Mouse (Mus musculus): ENCODE data around the gene Fosb. TPM values are rescaled to one million over a fixed set of nuclear protein-coding genes. Genes with fewer than 3 reads are reported as not detected.

Gene Fosb
- polyA plus RNA-seq, 1 experiment from 2014 or later = 0.23 TPM

DNA sequence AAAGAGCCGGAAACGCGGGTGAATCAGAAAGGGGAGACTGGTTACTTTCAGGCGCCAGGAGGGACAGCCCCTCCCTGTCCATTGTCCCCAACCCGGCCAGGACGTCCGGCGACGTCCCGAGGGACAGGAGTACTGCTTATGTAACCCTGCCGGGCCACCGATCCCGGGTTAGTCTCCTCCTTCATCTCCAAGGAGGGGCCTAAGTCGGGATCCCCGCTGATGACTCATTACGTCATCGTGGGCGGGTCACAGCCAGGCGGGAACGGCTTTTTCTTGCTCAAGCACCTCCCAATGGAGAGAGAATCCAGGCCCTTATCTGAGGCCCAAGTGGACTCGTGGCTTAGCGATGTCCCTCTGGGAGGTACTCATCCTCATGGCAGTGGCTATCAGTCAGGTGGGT, 17.3 kb upstream of the Fosb start:
- Histone ChIP-seq H3K36me3 (no peaks in the 10 kb centered on the region), H3K4me3 (peak overlapping the region; percentile 42), H3K27ac (peak overlapping the region; percentile 48; the same call in 1 of the 2 replicates), H3K27me3 (peaks cover 16% of the 10 kb centered on the region; the same call in 1 of the 2 replicates), H3K4me1 (peaks cover 20% of the 10 kb centered on the region), H3K9ac (peak overlapping the region; percentile 57), H3K9me3 (no peaks in the 10 kb centered on the region), H3K4me2 (replicated peaks) (peak overlapping the region; percentile 71)
- WGBS = 1% methylated on average over 22 of the region's 22 CpGs
- ATAC-seq (ENCODE audit: low FRiP score, low read depth) = peak; percentile 60; the same call in 1 of the 2 replicates

DNA sequence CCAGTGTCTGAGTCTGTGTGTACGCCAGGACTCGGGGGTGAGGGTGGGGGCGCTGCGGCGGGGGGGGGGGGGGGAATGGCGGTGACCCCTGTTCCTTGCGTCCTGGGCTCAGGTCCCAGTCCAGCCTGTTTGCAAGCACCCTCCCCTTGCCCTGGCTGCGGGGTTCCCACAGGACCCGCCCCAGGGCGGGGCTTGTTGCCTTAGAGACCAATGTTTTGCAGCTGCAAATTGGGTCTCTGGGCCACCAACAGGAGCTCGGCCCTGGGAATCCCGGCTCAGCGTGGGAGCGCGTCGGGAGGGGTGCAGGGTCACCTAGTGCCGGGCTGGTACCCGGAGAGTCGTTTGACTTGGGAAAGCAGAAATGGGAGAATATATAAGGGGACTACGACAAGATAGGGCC, 16.5 kb upstream of the Fosb start:
- peak overlapping the region; percentile 48; the same call in 1 of the 2 replicates for H3K27ac ChIP-seq
- peaks cover 20% of the 10 kb centered on the region for H3K4me1 ChIP-seq
- H3K4me3 ChIP-seq = peak overlapping the region; percentile 42
- peak; percentile 53; the same call in 1 of the 2 replicates for ATAC-seq (ENCODE audit: low FRiP score, low read depth)
- H3K9me3 ChIP-seq = no peaks in the 10 kb centered on the region
- no peaks in the 10 kb centered on the region for H3K36me3 ChIP-seq
- H3K4me2 ChIP-seq (replicated peaks) = peak overlapping the region; percentile 71
- H3K9ac ChIP-seq = peak overlapping the region; percentile 57; the same call in 1 of the 2 replicates
- under 1% methylated on average over 20 of the region's 20 CpGs for WGBS
- peaks cover 16% of the 10 kb centered on the region for H3K27me3 ChIP-seq

DNA sequence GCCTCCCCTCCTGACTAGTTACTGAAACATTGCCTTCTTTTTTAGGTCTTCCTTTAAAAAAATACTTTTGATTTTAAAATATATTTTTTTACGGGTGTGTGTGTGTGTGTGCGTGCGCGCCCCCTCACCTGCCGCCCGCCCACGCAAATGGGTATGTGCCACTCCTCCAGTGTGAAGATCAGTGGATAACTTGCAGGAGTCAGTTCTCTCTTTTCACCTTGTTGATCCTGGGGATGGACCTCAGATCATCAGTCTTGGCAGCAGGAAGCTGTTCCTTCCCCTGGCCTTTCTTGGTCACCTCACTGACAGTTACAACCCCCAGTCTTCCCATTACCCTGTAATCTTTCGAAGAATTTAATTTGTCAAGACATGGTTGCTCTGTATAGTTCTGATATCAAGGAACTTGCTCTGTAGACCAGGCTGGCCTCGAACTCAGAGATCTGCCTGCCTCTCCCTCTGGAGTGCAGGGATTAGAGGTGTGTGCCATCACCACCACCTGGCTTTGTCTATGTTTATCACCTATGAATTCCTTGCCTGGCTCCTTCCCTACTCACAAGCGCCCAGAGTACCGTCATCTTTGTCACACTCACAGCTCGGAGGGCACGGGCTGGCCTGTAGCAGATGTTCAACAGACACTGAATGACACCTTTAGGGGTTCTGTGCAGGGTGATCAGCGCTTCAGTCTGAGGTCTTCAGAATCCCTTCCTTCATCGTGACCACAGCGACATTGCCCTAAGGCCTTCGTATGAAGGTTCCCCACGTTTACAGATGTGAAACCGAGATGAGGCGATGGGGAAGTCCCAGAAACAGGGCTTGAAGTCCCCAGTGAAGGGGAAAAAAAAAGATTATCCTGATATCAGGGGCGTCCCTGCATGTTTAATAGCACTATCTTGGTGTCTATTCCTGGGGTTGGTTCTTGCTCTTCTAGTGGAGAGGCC, 15.7 kb upstream of the Fosb start:
- Histone ChIP-seq H3K27ac (no peak overlapping the region), H3K4me3 (no peak overlapping the region), H3K9ac (no peak overlapping the region), H3K36me3 (no peaks in the 10 kb centered on the region), H3K4me1 (peaks cover 21% of the 10 kb centered on the region), H3K4me2 (replicated peaks) (peak overlapping the region; percentile 71), H3K27me3 (peaks cover 24% of the 10 kb centered on the region), H3K9me3 (no peaks in the 10 kb centered on the region)
- WGBS = 67% methylated on average over 21 of the region's 21 CpGs
- no peak for ATAC-seq (ENCODE audit: low FRiP score, low read depth)

DNA sequence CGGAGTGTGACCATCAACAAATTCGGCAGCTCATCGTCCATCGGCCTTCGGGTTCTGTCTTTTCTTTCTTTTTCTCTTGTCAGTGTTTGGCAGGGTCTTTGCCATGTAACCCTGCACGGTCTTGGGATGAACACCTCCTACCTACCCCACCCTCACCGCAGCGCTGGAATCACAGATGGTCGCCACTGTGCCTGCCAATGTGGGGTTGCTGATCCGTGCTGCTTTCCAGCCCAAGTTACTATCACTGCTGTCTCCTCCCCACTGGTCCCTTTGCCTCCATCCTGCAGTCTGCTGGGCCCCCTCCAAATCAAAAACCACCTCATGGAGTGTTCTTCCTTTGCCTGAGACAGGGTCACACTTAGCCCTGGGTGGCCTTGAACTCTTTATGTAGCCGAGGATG, 14.4 kb upstream of the Fosb start:
- Histone ChIP-seq H3K27ac (no peak overlapping the region), H3K27me3 (peaks cover 27% of the 10 kb centered on the region), H3K9ac (0 out of 2 replicates have a peak overlapping the region, but pooled peaks have one; percentile 9), H3K9me3 (no peaks in the 10 kb centered on the region), H3K4me1 (peaks cover 30% of the 10 kb centered on the region), H3K4me2 (replicated peaks) (no peak overlapping the region), H3K4me3 (no peak overlapping the region), H3K36me3 (no peaks in the 10 kb centered on the region)
- no peak for ATAC-seq (ENCODE audit: low FRiP score, low read depth)
- 85% methylated on average over 11 of the region's 11 CpGs for WGBS

DNA sequence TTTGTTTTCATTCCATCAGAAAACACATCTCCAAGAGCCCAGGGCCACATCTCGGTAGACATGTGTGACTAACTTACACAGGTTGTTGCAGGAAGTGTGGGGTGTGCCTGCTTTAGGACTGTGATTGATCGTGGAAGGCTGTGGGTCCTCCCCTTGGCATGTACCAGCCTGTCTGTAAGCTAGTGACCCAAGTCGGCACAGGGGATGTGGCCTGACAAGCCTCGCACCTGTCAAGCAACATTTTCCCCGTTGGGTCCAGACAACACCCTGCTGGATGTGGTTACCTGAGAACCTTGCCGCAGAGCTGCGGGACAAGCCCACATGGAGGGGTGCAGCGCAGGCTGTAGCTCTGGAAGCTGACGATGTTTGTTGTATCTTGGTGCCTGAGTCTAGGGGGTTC, 12.6 kb upstream of the Fosb start:
- ATAC-seq (ENCODE audit: low FRiP score, low read depth) = no peak
- WGBS = 40% methylated on average over 9 of the region's 9 CpGs
- H3K27ac ChIP-seq = no peak overlapping the region

DNA sequence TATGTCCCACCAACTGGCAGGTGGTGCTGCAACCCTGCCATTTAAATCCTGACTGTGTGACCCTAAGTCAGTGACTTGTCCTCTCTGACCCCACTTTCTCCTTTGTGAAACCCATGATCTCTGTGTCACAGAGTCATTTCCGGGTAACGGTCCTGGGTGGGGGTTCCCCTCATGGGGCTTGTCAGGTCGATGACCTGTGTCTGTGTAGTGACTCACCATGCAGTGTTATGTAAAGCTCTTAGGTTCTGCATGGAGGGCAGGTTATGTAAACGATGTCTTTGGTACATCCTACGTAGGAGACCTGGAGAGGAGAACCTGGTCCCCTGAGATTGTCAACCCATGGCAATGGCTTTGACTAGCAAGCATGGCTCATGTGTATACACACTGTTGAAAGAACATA, 11.6 kb upstream of the Fosb start:
- Histone ChIP-seq H3K27ac (no peak overlapping the region), H3K27me3 (peaks cover 54% of the 10 kb centered on the region), H3K4me1 (peaks cover 15% of the 10 kb centered on the region), H3K9ac (no peak overlapping the region), H3K4me2 (replicated peaks) (no peak overlapping the region), H3K4me3 (no peak overlapping the region), H3K36me3 (no peaks in the 10 kb centered on the region), H3K9me3 (no peaks in the 10 kb centered on the region)
- no peak for ATAC-seq (ENCODE audit: low FRiP score, low read depth)
- WGBS = 65% methylated on average over 5 of the region's 5 CpGs

More for the DNA sequence above, 12.6 kb upstream of the Fosb start:
- Histone ChIP-seq H3K9me3 (no peaks in the 10 kb centered on the region), H3K9ac (no peak overlapping the region), H3K27me3 (peaks cover 44% of the 10 kb centered on the region), H3K4me3 (no peak overlapping the region), H3K4me1 (peaks cover 26% of the 10 kb centered on the region), H3K4me2 (replicated peaks) (no peak overlapping the region), H3K36me3 (no peaks in the 10 kb centered on the region)

DNA sequence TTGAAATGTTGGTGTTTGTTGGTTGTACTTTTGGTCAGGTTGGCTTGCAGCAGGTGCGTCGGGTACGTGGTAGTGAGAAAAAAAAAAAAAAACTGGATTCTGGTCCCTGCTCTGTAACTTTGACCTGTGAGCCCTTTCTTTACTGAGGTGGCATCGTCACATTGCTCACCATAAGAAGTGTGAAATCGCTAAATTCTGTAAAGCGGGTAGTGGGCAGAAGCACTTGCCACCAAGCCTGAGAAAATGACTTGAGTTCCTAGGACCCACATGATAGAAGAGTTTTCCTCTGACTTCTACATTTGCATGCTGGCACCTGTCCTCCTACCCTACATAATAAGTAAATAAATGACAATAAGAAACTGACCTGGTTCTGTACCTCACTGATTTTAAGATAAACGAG, 10.8 kb upstream of the Fosb start:
- peaks cover 63% of the 10 kb centered on the region for H3K27me3 ChIP-seq
- no peak overlapping the region for H3K27ac ChIP-seq
- no peak overlapping the region for H3K9ac ChIP-seq
- H3K4me2 ChIP-seq (replicated peaks) = peak overlapping the region; percentile 74
- H3K4me3 ChIP-seq = peak overlapping the region; percentile 49; the same call in 1 of the 2 replicates
- no peaks in the 10 kb centered on the region for H3K36me3 ChIP-seq
- ATAC-seq (ENCODE audit: low FRiP score, low read depth) = no peak
- 36% methylated on average over 7 of the region's 7 CpGs for WGBS
- peaks cover 10% of the 10 kb centered on the region for H3K4me1 ChIP-seq
- H3K9me3 ChIP-seq = no peaks in the 10 kb centered on the region

DNA sequence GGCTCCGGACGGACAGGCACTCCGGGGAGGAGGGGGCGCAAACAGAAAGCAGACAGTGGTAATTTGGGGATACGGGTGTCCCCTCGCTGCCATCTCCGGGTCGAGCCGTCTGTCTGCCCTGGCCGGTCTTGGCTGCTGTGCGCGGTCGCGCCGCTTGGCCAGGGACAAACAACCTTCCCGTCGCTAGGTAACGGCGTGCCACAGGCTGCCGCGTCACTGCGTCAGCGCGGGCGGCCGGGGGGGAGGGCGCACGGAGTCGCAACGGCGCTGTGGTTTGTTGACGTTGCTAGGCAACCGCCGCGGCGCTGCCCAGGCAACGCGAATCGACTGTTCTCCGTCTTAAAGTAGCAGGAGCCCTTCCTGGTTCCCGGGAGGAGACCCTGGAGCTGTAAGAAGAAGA, 10.1 kb upstream of the Fosb start:
- WGBS = under 1% methylated on average over 40 of the region's 41 CpGs
- Histone ChIP-seq H3K4me3 (peak overlapping the region; percentile 49), H3K9ac (peak overlapping the region; percentile 62), H3K36me3 (no peaks in the 10 kb centered on the region), H3K27ac (no peak overlapping the region; the same call in 1 of the 2 replicates), H3K9me3 (no peaks in the 10 kb centered on the region), H3K4me2 (replicated peaks) (peak overlapping the region; percentile 74), H3K4me1 (peaks cover 10% of the 10 kb centered on the region), H3K27me3 (peaks cover 68% of the 10 kb centered on the region)
- ATAC-seq (ENCODE audit: low FRiP score, low read depth) = peak; percentile 95

DNA sequence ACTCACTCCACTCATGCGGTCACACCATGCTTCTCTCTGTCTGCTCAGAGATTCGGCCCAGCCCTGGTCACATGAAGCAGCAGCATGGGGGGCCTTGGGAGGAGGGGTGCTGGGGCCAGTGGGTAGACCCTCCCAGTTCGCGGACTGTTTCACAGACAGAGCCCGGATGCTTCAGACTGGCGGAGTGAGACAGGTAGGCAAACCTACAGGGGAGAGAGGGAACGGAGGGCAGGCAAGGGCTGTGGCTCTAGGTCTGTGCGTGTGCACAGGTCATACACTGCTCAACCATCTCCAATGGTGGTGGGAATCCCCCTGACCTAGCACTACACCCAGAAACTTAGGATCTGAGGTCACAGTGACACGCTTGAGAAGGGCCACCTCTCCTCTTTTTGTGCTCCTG, 9.6 kb upstream of the Fosb start:
- 19% methylated on average over 9 of the region's 9 CpGs for WGBS
- no peak overlapping the region; the same call in 1 of the 2 replicates for H3K27ac ChIP-seq
- H3K4me3 ChIP-seq = peak overlapping the region; percentile 49

DNA sequence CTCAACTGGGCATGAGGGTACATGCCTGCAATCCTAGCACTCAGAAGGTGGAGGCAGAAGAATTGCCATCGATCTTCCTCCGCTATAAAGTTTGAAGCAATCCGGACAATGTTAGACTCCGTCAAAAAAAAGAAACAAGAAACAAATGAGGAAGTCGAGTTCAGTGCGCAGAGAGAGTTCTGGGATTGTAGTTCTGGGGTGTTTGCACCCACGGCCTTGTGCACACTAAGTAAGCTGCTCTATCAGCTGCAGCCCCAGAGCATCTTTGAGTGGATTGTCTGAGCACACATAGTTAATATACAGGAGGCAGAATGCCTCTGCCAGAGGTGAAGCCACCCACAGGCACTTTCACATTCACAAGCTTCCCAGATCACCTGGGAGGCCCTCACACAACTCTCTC, 8.8 kb upstream of the Fosb start:
- Histone ChIP-seq H3K9ac (no peak overlapping the region), H3K27me3 (peaks cover 70% of the 10 kb centered on the region), H3K4me2 (replicated peaks) (no peak overlapping the region), H3K9me3 (no peaks in the 10 kb centered on the region), H3K36me3 (no peaks in the 10 kb centered on the region), H3K27ac (no peak overlapping the region), H3K4me1 (peaks cover 10% of the 10 kb centered on the region), H3K4me3 (no peak overlapping the region)
- ATAC-seq (ENCODE audit: low FRiP score, low read depth) = no peak
- WGBS = 75% methylated on average over 7 of the region's 7 CpGs

More for the DNA sequence above, 9.6 kb upstream of the Fosb start:
- ATAC-seq (ENCODE audit: low FRiP score, low read depth) = peak; percentile 57
- H3K9me3 ChIP-seq = no peaks in the 10 kb centered on the region
- H3K4me1 ChIP-seq = peaks cover 10% of the 10 kb centered on the region
- H3K9ac ChIP-seq = peak overlapping the region; percentile 62
- peaks cover 72% of the 10 kb centered on the region for H3K27me3 ChIP-seq
- H3K36me3 ChIP-seq = no peaks in the 10 kb centered on the region
- H3K4me2 ChIP-seq (replicated peaks) = peak overlapping the region; percentile 74

DNA sequence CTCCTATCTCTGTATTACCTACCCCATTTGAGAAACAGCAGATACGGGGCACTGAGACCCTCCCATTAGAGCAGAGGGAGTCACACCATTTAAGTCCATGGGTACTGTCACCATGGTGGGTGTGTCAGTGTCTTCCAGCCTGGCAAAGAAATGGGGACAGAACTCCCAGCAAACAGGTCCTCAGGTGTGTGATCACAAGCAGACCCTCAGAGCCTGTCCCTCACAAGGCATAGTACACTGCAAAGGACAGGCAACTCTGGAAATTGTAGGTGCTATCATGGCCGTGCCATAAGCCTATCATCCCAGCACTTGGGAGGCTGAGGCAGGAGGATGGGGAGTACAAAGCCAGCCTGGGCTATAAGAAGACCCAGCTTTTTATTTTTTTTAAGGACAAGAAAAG, 8.3 kb upstream of the Fosb start:
- WGBS = 62% methylated on average over 2 of the region's 2 CpGs
- Histone ChIP-seq H3K9ac (no peak overlapping the region), H3K27ac (no peak overlapping the region), H3K9me3 (no peaks in the 10 kb centered on the region), H3K36me3 (no peaks in the 10 kb centered on the region), H3K27me3 (peaks cover 69% of the 10 kb centered on the region), H3K4me2 (replicated peaks) (no peak overlapping the region), H3K4me3 (no peak overlapping the region), H3K4me1 (peaks cover 10% of the 10 kb centered on the region)
- no peak for ATAC-seq (ENCODE audit: low FRiP score, low read depth)

DNA sequence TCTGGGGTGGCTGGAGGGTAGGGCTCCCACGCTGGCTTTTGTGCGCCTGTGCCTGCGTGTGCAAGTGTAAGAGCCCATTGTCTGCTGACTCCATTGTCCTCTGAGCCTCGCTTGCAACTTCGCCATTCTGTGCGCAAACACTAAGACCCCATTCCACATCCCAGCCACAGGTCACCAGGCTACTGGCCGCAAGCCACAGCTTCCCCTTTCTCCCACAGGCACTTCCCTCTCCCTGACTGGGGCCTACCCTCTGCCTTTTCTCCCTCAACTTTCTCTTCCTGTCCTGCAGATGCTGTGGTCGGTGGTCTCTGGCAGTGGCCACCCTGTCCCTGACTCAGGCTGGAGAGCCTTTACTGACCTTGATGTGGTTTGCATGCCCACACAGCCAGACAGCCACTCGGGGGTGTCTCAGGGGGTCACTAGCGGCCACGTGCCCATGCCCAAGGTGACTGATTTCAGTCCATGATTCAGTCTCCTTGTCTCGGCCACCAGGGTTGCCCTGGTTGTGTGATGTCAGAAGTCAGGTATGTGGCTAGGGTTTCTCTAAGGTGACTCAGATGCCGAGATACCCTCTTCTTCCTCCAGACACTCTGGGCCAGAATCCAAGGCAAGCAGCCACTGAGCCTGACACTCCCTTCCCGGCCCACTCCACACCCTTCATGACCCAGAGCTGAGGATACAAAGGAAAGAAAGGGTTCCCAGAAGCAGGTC, 6.8 kb upstream of the Fosb start:
- peaks cover 73% of the 10 kb centered on the region for H3K27me3 ChIP-seq
- H3K9ac ChIP-seq = no peak overlapping the region
- WGBS = 58% methylated on average over 14 of the region's 14 CpGs

More for the DNA sequence above, 6.8 kb upstream of the Fosb start:
- Histone ChIP-seq H3K4me2 (replicated peaks) (no peak overlapping the region), H3K4me1 (peaks cover 10% of the 10 kb centered on the region), H3K27ac (no peak overlapping the region), H3K36me3 (no peaks in the 10 kb centered on the region), H3K4me3 (no peak overlapping the region), H3K9me3 (no peaks in the 10 kb centered on the region)
- no peak for ATAC-seq (ENCODE audit: low FRiP score, low read depth)

Measured in limb, embryonic 13.5 days (tissue).